Mouse (Mus musculus) CH12.LX (cell line): ENCODE data around the gene 9130213A22Rik. TPM values are rescaled to one million over a fixed set of nuclear protein-coding genes. Genes with fewer than 3 reads are reported as not detected.

Experiments used
- DNase-seq: peaks from one replicate; pipeline ENCODE4 v3.0.0-alpha.2; 2013; ENCODE audit errors: extremely low read depth
- H3K27ac ChIP-seq: 2 replicates; pipeline ENCODE4 v1.5.1; 2012; ENCODE audit warnings: low read depth, mild to moderate bottlenecking, control low read depth, moderate library complexity; ENCODE audit not compliant: insufficient read depth
- H3K27me3 ChIP-seq: replicated peaks from 2 replicates; pipeline ENCODE3; 2012; ENCODE audit warnings: inconsistent platforms
- H3K36me3 ChIP-seq, 2 experiments: replicated peaks in 1 of 2; 2 replicates each; pipeline versions ENCODE3 to v1.6.1; 2012; ENCODE audit warnings: inconsistent platforms in 1 of 2, low read length in 1 of 2, mild to moderate bottlenecking in 1 of 2, mixed read lengths in 1 of 2, moderate library complexity in 1 of 2; ENCODE audit not compliant: control insufficient read depth in 1 of 2, insufficient read depth in 1 of 2
- H3K4me1 ChIP-seq, 2 experiments: 2 replicates each; pipeline ENCODE4 v1.6.1; 2012; ENCODE audit warnings: inconsistent platforms in 1 of 2, moderate library complexity in 1 of 2; ENCODE audit not compliant: insufficient read depth in 2 of 2, control insufficient read depth in 1 of 2
- H3K4me2 ChIP-seq: 2 replicates; pipeline ENCODE4 v1.6.1; 2012; ENCODE audit warnings: low read depth, mild to moderate bottlenecking, control low read depth; ENCODE audit not compliant: poor library complexity, insufficient read depth, severe bottlenecking
- H3K4me3 ChIP-seq, 3 experiments: fragments of 150-350 bp in 1 of 3; sonication (generic) in 1 of 3; replicated peaks in 1 of 3; 2 replicates each; pipeline versions ENCODE3 to v1.5.1; 2011 to 2012; ENCODE audit warnings: low read depth in 2 of 3, low read length in 2 of 3, mild to moderate bottlenecking in 2 of 3, moderate library complexity in 2 of 3, control low read depth in 1 of 3, improper control_type of control experiment in 1 of 3, inconsistent platforms in 1 of 3, mixed read lengths in 1 of 3; ENCODE audit not compliant: poor library complexity in 1 of 3
- H3K79me2 ChIP-seq: replicated peaks from 2 replicates; pipeline ENCODE4 v1.6.1; 2012; ENCODE audit warnings: mild to moderate bottlenecking, moderate library complexity; ENCODE audit not compliant: control insufficient read depth, poor library complexity, insufficient read depth, severe bottlenecking; ENCODE audit errors: extremely low read depth
- H3K9ac ChIP-seq: 2 replicates; pipeline ENCODE4 v1.6.1; 2012; ENCODE audit warnings: low read depth, mild to moderate bottlenecking, control low read depth, moderate library complexity; ENCODE audit not compliant: insufficient read depth
- H3K9me3 ChIP-seq: replicated peaks from 2 replicates; pipeline ENCODE3; 2012; ENCODE audit warnings: low read length, inconsistent platforms, mixed read lengths
- BHLHE40 ChIP-seq: IDR thresholded peaks from 2 replicates; pipeline ENCODE4 v1.6.1; 2011; ENCODE audit warnings: mild to moderate bottlenecking, low read depth, low read length, improper control_type of control experiment
- CTCF ChIP-seq, 2 experiments: IDR thresholded peaks in 1 of 2; conservative IDR thresholded peaks in 1 of 2; 2 replicates each; pipeline ENCODE4 v1.5.1; 2011 to 2012; ENCODE audit warnings: low read depth in 2 of 2, low read length in 2 of 2, improper control_type of control experiment in 1 of 2, inconsistent platforms in 1 of 2, mild to moderate bottlenecking in 1 of 2, moderate library complexity in 1 of 2
- E2F4 ChIP-seq: IDR thresholded peaks from 2 replicates; pipeline ENCODE4 v1.6.1; 2011; ENCODE audit warnings: low read depth, low read length, improper control_type of control experiment; ENCODE audit not compliant: insufficient replicate concordance
- ETS1 ChIP-seq: conservative IDR thresholded peaks from 2 replicates; pipeline ENCODE4 v1.6.1; 2012; ENCODE audit warnings: low read depth, mild to moderate bottlenecking, inconsistent platforms, low read length, improper control_type of control experiment, moderate library complexity
- IRF4 ChIP-seq: IDR thresholded peaks from 2 replicates; pipeline ENCODE4 v1.6.1; 2014; ENCODE audit warnings: low read depth, mild to moderate bottlenecking, inconsistent platforms, low read length, improper control_type of control experiment
- JUN ChIP-seq: IDR thresholded peaks from 2 replicates; pipeline ENCODE4 v1.6.1; 2011; ENCODE audit warnings: low read depth, mild to moderate bottlenecking, low read length, improper control_type of control experiment, moderate library complexity; ENCODE audit not compliant: insufficient read depth
- MAFK ChIP-seq: IDR thresholded peaks from 2 replicates; pipeline ENCODE4 v1.6.1; 2011; ENCODE audit warnings: low read length, improper control_type of control experiment; ENCODE audit not compliant: insufficient replicate concordance
- MAX ChIP-seq: IDR thresholded peaks from 2 replicates; pipeline ENCODE4 v1.6.1; 2011; ENCODE audit warnings: low read length, improper control_type of control experiment
- MEF2A ChIP-seq: IDR thresholded peaks from 2 replicates; pipeline ENCODE4 v1.6.1; 2014; ENCODE audit warnings: low read depth, mild to moderate bottlenecking, inconsistent platforms, low read length, improper control_type of control experiment, borderline replicate concordance
- MXI1 ChIP-seq: IDR thresholded peaks from 2 replicates; pipeline ENCODE4 v1.6.1; 2011; ENCODE audit warnings: mild to moderate bottlenecking, low read depth, low read length, improper control_type of control experiment
- NELFE ChIP-seq: IDR thresholded peaks from 2 replicates; pipeline ENCODE4 v1.6.1; 2011; ENCODE audit warnings: low read depth, low read length, improper control_type of control experiment
- PAX5 ChIP-seq: IDR thresholded peaks from 2 replicates; pipeline ENCODE4 v1.6.1; 2012; ENCODE audit warnings: low read length, inconsistent platforms, mixed read lengths
- POLR2A ChIP-seq: IDR thresholded peaks from 2 replicates; pipeline ENCODE4 v1.6.1; 2011; ENCODE audit warnings: low read depth, mild to moderate bottlenecking, improper control_type of control experiment, low read length
- POLR2AphosphoS2 ChIP-seq: IDR thresholded peaks from 2 replicates; pipeline ENCODE4 v1.6.1; 2011; ENCODE audit warnings: low read depth, low read length, improper control_type of control experiment
- RCOR1 ChIP-seq: conservative IDR thresholded peaks from 2 replicates; pipeline ENCODE4 v1.6.1; 2012; ENCODE audit warnings: low read depth, mild to moderate bottlenecking, inconsistent platforms, low read length, improper control_type of control experiment
- SIN3A ChIP-seq: IDR thresholded peaks from 2 replicates; pipeline ENCODE4 v1.6.1; 2012; ENCODE audit warnings: low read length, improper control_type of control experiment, inconsistent platforms
- SMC3 ChIP-seq: IDR thresholded peaks from 2 replicates; pipeline ENCODE4 v1.6.1; 2011; ENCODE audit warnings: low read depth, low read length, improper control_type of control experiment
- TBP ChIP-seq: conservative IDR thresholded peaks from 2 replicates; pipeline ENCODE4 v1.6.1; 2011; ENCODE audit warnings: low read depth, low read length, improper control_type of control experiment
- TCF12 ChIP-seq: IDR thresholded peaks from 2 replicates; pipeline ENCODE4 v1.6.1; 2014; ENCODE audit warnings: low read depth, mild to moderate bottlenecking, inconsistent platforms, low read length, improper control_type of control experiment
- USF2 ChIP-seq: conservative IDR thresholded peaks from 2 replicates; pipeline ENCODE4 v1.6.1; 2011; ENCODE audit warnings: low read depth, low read length, improper control_type of control experiment
- ZC3H11A ChIP-seq: IDR thresholded peaks from 2 replicates; pipeline ENCODE4 v1.6.1; 2012; ENCODE audit warnings: low read depth, mild to moderate bottlenecking, inconsistent platforms, low read length, improper control_type of control experiment
- dilution Hi-C: fragments of 300-500 bp; cut with MboI; formaldehyde crosslinking; loops from 2 replicates; pipeline ENCODE4 v1.14.3; 2020; ENCODE audit warnings: low sequenced_read_pairs; ENCODE audit not compliant: extremely low pct_unique_long_range_greater_than_20kb, extremely low pct_ligation_motif_present
- in situ Hi-C: fragments of 300-500 bp; cut with MboI; formaldehyde crosslinking; loops from 3 replicates; pipeline ENCODE4 v1.14.3; 2019; ENCODE audit warnings: low sequenced_read_pairs, low pct_ligation_motif_present, low pct_unique_long_range_greater_than_20kb, mixed read lengths
- polyA plus RNA-seq: library from polyadenylated mRNA; unstranded; fragments of >175 nt; gene quantifications from 2 replicates; pipeline ENCODE4 v1.2.1, GENCODE M21; 2012; ENCODE audit warnings: low read depth; ENCODE audit not compliant: insufficient read length
- total RNA-seq, 2 experiments: library from RNA; depleted of rRNA; stranded (reverse); fragments of 300-350 nt in 1 of 2; fragments of >200 nt in 1 of 2; gene quantifications; 2 replicates each; pipeline ENCODE4 v1.2.3; 2012 to 2014

The 9130213A22Rik gene
- total and polyA plus RNA-seq, 3 experiments: not detected

DNA sequence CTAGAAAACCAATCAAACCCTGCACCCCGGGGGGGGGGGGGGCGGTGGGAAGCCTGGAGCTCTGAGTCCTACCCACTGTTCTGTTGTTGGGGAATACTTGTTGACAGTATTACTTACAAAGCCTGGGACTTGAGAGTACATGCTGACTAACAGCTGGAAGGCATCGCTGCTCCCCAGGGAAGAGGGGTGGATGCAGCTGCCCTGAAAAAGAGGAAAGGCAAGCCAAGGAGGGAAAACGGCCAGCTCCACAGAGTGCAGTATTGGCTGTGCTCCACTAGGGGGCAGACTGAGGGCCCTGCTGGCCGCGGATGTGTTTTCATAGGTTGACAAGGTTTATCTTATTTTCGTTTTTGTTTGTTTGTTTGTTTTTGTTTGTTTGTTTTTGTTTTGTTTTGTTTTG lies 49.2 kb upstream of the 9130213A22Rik start:
- H3K27me3 ChIP-seq: peaks cover 87% of the 10 kb centered on the region
- peaks cover 4 to 7% of the 10 kb centered on the region in 2 experiments; a peak in 1 of 4 replicates for H3K4me1 ChIP-seq
- DNase-seq: peak; percentile 33
- no peak overlapping the region for H3K27ac ChIP-seq
- no peak overlapping the region for H3K4me3 ChIP-seq
- no peaks in the 10 kb centered on the region for H3K9me3 ChIP-seq
- TF ChIP-seq SIN3A (no peak), PAX5 (no peak), JUN (no peak), E2F4 (no peak), TCF12 (no peak), CTCF (conservative IDR thresholded peaks at IDR 0.05 in 1 of 2, IDR thresholded peaks at IDR 0.05 in 1 of 2; ENCODE audit: low read depth in 2 of 2, low read length in 2 of 2) (peak; percentile 81 to 83), MXI1 (no peak), TBP (no peak), RCOR1 (no peak), POLR2A (no peak), SMC3 (peak; percentile 49), MEF2A (no peak), MAX (no peak), USF2 (no peak), ETS1 (no peak), IRF4 (no peak), BHLHE40 (no peak)
- H3K36me3 ChIP-seq: no peaks in the 10 kb centered on the region
- in situ Hi-C loops (no loop called here), dilution Hi-C loops (no loop called here)
- H3K4me2 ChIP-seq: no peak overlapping the region
- H3K9ac ChIP-seq: no peak overlapping the region
- H3K79me2 ChIP-seq: no peaks in the 10 kb centered on the region

DNA sequence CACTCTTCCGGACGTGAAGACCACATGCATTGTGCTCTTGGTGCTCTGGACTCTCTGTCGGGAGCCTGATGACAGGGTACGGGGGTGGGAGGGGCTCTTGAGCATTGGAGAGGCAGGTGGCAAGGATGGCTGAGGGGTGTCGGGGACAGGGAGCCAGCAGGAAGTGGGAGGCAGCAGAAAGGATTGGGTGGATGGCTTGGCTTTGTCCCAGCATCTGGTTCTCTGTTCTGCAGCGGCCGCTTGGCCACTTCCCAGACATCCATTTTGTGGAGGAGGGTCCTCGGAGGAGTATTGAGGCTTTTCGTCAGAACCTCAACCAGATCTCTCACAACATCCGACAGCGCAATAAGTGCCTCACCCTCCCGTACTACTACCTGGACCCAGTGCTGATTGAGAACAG lies 46.9 kb upstream of the 9130213A22Rik start:
- in situ Hi-C loops: no loop called here
- no peaks in the 10 kb centered on the region for H3K36me3 ChIP-seq
- H3K9me3 ChIP-seq: no peaks in the 10 kb centered on the region
- TF ChIP-seq BHLHE40 (no peak), MXI1 (no peak), MAFK (no peak), POLR2AphosphoS2 (no peak), ZC3H11A (no peak), MAX (no peak), NELFE (no peak), SIN3A (no peak)
- TF ChIP-seq, all 38 proteins: peak for 0
- H3K27ac ChIP-seq: no peak overlapping the region
- dilution Hi-C loops: no loop called here
- no peak overlapping the region for H3K9ac ChIP-seq
- H3K27me3 ChIP-seq: peaks cover 87% of the 10 kb centered on the region
- H3K4me2 ChIP-seq: no peak overlapping the region
- peaks cover 0 to 2% of the 10 kb centered on the region in 2 experiments; a peak in 1 of 4 replicates for H3K4me1 ChIP-seq
- no peak overlapping the region for H3K4me3 ChIP-seq
- DNase-seq: no peak
- H3K79me2 ChIP-seq: no peaks in the 10 kb centered on the region
